Mouse (Mus musculus) lung, postnatal 36 days (tissue): ENCODE measurements around the gene Syngr3.
A peak's percentile ranks its signal among the peaks of the same experiment; 100 is the strongest.
"Not testable (repeated sequence)": the region's sequence is repeated elsewhere in the genome, so short reads cannot be mapped to it uniquely, and the experiment has no call there.

Experiments used
- DNase-seq: peaks from one replicate; pipeline ENCODE4 v3.0.0; 2022; ENCODE audit warnings: mixed read lengths

The Syngr3 gene

DNA sequence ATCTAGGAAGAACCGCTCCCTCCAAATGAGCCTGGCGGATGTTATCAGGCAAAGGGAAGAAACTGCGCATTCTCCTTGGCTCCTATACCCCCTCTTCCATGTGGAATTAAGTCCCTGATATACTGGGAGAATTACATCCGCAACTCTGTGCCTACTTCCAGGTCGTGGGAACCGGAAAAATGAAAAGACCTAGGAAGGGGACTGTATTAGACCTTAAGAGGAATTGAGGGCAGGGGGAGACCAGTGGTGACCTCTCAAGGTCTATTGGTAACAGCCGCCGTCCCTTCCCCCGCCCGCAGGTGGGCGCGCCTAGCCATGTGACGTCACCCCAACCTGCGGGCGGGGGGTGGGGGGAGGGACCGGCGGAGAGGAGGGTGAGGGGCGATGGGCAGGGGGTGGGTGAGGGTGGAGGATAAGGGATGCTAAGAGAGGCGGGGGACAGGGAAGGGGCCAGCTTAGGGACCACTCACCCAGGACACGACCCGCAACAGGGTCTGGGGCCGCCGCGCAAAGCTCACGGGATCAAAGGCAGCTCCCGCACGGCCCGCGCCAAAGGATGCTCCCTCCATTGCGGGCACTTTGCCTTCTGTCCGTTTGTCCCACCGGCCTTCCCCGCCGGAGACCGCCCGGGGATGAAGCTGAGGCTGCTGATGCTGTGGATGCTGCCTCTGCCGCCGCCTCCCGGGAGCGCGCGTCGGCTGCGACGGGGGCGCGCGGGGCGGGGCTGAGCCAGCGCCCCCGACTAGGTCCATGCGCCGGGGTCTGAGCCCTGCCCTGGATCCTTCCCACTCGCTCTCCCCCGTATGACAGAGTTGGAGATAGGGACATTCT, at the start of gene Syngr3:
Gene Syngr3 (minus strand): TSS at position 705 of the 831 bp plus-strand sequence.
- no peak for DNase-seq

DNA sequence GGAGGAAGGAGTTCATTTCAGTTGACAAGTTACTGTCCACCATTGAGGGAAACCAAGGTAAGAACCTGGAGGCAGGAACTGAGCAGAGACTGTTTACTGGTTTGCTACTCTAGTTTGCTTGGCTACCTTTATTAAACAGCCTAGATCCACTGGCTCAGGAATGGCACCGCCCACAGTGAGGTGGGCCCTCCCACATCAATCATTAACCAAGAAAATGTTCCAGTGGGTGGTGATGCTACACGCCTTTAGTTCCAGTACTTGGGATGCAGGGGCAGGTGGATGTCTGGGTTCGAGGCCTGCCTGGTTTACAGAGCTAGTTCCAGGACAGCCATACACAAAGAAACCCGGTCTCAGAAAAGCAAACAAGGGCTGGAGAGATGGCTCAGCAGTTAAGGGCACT, 48.5 kb upstream of the Syngr3 start:
- DNase-seq: peak; percentile 24

DNA sequence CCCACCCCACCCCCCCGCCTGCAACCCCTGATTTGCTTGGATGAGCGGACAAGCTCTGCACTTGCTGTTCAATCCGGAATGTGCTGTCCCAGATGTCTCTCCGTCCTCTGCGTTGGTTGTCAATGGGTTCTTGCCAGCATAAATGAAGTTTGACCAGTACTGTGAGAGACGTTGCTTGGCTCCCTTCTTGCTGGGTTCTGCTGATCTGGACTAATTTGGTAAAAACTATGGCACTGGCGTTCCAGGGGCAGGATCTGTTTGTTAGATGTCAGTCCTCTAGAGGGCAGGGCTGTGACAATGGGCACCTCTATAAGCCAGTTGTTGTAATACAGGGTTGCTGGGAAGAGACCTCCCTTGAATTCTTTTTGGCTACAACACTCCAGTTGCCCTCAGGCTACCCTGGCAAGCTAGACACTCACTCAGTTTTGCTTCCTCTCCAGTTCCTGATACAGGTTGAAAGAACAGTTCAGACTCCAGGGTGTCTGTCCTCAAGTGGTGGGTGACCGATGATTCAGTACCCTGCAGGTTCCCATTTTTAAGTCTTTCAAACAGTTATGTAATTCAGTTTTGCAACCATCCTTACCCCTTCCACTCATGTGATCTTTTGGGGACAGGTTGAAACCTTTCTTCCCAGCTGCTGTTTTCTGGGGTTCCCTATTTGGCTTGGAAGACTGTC, 47.5 kb upstream of the Syngr3 start:
- DNase-seq: peak; percentile 50

DNA sequence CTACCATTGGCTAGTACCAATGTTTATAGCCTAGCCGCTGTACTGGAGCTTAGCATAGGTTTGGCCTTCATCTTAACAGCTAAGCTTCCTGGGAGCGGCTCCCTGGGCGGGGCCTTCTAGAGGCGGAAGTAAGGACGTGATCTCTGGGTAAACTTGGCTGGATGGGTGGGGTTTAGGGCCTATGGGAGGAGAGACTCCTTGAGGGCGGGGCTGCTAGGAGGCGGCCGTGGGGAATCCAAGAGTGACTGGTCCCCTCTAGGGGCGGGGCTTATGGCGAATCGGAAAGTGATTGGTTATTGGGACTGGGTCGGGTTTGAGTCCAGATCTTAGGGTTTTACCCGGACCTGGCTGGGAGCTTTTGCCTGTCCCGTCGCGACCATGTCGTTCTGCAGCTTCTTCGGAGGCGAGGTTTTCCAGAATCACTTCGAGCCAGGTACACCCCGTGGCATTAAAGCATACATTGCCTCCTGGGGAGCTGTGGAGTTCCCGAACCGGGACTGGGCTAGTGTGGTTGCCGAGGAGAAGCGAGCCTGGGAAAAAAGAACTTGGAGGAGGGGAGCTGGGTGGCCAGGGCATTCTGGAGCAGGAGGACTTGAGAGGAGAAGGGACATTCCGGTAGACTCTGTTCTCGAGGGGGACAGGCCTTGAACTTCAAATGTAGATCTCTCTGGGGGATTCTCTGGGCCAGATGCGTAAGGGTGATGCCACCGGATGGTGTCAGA, 46.7 kb upstream of the Syngr3 start, which contains the start of gene Msrb1:
Gene Msrb1 (plus strand): TSS at position 313 of the 722 bp plus-strand sequence.
- peak; percentile 100 for DNase-seq

DNA sequence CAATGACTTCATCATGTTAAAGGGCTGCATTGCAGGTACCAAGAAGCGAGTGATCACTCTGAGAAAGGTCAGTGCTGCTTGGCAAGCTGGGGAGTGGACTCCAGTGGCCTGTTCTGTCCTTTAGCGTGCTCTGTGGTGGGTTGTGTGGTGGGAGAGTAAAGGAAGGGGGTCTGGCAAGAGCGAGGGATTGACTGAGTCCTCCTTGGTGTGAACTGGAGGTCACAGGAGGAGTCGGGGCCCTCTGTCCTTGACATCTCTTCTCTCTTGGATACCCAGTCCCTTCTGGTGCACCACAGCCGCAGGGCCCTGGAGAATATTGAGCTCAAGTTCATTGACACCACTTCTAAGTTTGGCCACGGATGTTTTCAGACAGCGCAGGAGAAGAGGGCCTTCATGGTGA, 45.7 kb upstream of the Syngr3 start:
- no peak for DNase-seq

DNA sequence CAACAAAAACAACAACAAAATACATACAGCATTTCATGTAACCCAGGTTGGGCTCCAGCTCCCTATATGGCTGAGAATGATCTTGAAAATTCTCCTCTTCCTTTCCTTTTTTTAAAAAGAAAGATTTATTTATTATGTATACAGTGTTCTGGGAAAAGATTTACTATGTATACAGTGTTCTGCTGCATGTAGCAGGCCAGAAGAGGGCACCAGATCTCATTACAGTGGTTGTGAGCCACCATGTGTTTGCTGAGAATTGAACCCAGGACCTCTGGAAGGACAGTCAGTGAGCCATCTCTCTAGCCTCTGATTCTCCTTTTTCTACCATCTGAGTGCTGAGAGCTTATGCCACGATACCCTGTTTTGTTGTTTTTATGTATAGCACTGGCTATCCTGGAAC, 44.8 kb upstream of the Syngr3 start:
- DNase-seq: peak; percentile 24

DNA sequence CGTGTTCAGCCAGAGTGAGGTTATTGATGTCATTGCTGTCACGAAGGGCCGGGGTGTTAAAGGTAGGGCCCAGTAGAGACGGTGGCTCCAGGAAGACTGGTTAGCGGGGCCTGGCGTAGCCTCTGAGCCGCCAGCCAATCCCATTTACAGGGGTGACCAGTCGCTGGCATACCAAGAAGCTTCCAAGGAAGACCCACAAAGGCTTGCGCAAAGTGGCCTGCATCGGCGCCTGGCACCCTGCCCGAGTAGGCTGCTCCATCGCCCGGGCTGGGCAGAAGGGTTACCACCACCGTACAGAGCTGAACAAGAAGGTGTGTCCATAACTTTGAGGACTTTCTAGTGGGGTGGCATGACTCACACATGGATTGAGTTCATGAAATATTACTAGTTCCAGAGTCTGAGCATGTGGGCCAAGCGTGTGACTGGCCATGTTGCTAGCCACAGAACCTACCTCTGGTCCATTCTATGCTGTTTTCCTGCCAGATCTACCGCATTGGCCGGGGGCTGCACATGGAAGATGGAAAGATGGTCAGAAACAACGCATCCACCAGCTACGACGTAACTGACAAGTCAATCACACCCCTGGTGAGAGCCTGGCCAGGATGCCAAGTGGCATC, 43.8 kb upstream of the Syngr3 start:
- DNase-seq: no peak

DNA sequence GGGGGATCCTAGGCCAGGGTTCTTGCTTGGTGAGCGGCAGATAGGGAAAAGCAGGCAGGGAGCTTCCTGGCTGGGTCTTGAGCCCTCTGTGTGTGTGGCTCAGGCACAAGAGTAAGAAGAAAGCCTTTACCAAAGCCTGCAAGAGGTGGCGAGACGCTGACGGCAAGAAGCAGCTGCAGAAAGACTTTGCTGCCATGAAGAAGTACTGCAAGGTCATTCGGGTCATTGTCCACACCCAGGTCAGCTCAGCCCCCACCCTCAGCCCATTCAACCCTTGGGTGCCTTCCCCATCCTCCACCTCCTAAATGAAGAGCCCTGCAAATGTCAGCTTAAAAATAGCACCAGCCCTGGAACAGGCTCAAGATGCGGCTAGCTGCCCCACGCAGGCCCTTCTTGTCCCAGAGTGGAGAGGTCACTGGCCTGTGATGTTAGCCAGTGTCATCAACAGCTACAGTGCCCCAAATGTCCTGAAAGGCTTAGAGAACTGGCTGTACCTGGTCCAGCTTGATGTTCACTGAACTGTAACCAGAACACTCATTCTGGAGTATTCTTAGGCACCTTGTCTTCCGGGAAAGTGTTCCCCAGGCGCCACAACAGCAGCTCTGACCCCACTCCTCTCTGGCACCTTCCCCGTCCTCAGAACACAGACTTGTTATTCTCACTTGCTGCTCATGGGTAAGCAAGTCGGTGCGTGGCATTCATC, 42.6 kb upstream of the Syngr3 start:
- no peak for DNase-seq

DNA sequence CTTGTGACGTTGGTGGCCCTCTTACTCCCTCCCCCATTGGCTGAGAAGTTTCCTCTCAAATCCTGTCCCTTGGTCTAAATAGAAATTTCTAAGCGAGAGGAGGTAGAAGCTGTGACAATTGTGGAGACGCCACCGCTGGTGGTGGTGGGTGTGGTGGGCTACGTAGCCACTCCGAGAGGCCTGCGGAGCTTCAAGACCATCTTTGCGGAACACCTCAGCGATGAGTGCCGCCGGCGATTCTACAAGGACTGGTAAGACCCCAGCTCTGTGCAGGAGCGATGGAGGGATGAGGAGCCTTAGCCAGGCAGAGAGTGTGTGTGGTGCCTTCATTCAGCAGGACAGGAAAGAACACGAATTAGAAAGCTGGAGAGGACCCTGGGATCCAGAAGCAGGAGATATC, 41.0 kb upstream of the Syngr3 start:
- no peak for DNase-seq

DNA sequence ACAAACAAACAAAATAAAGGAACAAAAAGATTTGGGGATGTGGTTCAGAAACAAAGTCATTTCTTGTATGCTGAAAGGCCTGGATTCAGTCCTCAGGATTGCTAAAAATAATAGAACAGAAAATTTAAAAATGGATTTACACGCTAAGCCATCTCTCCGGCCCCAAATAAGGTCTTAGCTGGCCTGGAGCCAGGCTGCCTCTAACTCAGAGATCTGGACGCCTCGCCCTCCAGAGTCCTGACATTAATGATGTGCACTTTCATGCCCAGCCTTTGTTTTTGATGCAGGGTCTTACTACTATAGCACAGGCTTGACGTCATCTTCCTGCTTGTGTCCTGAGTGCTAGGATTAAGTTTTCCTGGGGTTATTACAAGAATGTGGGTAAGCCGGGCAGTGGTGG, 39.3 kb upstream of the Syngr3 start:
- DNase-seq: no peak

DNA sequence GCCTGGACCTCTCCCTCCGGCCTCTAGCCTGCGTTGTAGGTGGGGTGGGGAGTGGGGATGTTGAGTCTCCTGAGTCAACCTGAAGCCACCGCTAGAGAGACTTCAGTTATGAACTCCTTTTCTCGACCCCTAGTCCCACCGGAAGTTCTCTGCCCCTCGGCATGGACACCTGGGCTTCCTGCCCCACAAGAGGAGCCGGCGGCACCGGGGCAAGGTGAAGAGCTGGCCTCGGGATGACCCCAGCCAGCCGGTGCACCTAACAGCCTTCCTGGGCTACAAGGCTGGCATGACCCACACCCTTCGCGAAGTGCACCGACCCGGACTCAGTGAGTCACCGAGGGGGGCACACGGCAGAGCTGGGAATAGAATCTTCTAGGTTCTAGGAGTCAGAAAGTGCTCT, 38.4 kb upstream of the Syngr3 start:
- no peak for DNase-seq

DNA sequence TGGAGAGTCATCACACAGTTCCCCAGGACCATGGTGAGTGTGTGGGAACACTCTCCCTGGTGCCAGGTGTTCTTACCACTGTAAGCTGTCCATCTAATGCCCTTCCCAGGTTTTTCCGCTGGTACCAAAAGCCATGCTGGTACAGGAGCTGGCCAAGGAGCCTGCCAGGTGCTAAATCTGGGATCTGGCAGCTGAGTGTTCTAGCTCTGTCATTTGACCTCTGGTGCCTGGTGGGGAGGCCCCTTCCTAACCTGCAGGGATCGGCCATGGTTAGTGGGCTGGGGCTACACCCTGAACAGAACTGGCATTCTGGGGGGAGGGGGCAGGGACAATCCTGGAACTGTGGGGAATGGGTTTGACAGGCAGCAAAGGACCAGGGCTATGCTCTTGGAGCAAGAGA, 37.9 kb upstream of the Syngr3 start, which contains the start of gene Rpl3l:
Gene Rpl3l (plus strand): TSS at position 203 of the 400 bp plus-strand sequence.
- no peak for DNase-seq

DNA sequence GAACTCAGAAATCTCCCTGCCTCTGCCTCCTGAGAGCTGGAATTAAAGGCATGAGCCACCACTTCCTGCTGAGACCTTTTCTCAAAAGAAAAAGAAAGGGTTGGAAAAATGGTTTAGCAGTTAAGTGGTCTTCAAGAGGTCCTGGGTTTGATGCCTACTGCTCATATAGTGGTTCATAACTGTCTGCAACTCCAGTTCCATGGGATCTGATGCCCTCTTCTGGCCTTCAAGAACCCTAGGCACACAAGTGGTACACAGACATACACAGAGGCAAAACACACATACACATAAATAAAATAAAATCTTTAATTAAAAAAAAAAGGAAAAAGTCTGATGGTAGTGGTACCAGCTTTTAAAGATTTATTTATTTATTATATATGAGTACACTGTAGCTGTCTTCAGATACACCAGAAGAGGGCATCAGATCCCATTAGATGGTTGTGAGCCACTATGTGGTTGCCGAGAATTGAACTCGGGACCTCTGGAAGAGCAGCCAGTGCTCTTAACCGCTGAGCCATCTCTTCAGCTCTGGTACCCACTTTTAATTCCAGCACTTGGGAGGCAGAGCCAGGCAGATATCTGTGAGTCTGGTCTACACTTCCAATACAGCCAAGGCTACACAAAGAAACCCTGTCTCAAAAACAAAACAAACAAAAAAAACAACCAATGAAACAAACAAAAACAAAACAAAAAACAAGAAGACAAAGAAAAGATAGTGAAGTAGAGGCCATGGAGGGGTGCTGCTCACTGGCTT, 36.1 kb upstream of the Syngr3 start:
- no peak for DNase-seq

DNA sequence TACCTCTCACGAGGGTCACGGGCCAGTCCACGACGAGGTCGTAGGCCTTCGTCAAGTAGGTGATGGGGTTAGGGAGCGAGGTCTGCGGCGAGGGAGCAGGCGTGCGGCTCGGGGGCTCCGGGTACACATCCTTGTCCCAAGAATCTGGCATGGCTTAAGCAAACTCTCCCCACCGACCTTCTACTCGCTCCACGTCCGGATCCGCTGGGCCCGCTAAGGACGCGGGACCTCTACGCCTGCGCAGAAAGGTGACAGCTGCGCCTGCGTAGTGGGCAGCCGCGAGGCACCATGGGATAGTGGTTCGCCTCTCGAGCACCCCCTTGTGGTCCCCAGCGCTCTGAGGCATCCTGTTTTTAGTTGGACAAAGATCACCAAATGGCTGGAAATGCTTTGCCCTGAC, 34.4 kb upstream of the Syngr3 start, which contains the start of gene Ndufb10:
Gene Ndufb10 (minus strand): TSS at position 295 of the 400 bp plus-strand sequence.
- DNase-seq: peak; percentile 98

DNA sequence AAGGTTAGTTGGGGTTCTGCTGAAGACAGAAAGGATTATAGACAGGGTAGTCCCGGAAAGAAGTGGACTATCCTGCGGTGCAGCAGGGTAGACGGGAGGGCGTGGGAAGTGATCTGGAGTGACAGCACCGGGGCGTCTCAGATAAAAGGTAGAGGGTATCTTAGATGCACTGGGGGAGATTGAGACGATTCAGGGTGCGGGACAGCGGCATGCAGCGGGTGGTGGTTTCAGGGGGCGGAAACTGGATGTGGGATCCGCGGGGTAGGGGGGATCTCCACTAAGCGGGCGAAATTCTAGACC, 34.1 kb upstream of the Syngr3 start:
- no peak for DNase-seq

DNA sequence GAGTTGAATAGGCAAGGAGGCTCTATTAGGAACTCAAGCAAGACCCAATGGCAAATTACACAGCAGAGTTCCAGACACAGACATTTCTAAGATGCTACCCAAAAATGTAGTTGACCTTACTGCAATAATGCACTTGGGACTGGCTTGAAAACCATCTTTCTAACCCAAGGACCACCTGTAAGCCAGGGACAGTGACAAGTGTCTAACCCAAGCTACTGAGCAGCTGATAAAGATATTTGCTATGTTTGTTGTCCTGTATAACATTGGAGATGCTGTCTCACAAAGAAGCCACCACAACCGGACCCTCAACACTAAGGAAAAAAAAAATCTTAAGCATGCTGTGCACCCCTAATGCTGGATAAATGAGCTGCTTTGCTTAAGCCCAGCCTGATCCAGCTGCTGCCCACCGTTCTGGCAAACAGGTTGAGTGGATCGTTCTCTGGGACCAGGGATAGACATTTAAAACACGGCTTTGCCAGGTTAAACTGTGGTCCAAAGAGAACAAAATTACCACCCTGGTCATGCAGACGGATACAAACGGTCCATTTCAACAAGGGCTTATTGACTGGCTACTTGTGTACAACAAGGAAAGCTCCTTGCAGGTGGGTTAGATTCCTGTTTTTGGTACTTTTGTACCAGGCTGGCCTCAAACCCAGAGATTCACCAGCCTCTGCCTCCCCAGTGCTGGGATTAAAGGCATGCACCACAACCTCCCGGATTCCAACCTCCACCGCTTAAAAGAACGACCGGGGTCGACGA, 33.5 kb upstream of the Syngr3 start:
- DNase-seq: no peak

DNA sequence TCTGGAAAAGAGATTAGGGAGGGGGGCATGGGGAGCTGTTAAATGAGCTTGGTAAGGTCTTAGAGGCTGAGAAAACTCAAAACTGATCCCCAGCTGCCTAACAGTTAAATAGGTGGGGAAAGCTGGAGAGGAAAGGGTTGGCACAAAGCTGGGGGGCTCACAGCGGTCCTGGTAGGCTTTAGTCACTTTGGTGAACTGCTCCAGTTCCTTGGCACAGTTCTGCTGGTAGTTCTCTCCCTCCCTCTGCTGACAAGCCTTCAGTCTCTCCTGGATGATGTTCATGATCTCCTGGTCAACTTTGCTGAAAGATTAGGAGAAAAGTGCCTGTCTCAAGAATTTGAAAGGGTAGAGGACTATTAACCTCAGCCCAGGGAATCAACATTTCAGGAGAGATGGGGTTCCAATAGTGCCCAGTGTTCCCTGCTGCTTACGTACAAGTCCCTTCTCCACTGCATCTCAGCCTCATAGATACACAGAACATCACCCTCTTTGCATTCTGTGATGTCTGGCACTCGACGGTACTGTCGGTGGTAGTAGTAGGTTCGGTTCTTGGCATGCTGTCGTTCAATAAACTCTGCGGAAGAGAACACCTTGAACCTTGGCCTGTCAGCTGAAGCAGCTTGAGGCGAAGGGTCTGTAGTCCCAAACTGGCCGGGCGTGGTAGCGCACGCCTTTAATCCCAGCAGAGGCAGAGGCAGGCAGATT, 32.6 kb upstream of the Syngr3 start:
- no peak for DNase-seq

DNA sequence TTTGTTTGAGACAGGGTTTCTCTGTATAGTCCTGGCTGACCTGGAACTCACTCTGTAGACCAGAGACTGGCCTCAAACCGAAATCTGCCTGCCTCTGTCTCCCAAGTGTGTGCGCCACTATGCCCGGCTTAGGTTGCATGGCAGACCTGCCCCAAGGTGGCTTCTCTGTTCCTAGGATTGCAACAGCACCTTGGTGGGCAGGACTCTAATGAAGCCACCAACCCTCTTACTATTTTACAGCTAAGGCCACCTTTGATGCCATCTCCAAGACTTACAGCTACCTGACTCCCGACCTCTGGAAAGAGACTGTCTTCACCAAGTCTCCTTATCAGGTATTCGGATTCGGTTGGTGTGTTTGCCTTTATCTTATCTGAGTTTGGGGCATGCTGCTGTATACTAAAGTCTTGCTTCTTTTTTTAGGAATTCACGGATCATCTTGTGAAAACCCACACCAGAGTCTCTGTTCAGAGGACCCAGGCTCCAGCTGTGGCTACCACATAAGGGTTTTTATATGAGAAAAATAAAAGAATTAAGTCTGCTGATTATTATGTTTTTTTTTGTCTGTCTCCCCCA, 31.7 kb upstream of the Syngr3 start:
- DNase-seq: not testable (repeated sequence)

DNA sequence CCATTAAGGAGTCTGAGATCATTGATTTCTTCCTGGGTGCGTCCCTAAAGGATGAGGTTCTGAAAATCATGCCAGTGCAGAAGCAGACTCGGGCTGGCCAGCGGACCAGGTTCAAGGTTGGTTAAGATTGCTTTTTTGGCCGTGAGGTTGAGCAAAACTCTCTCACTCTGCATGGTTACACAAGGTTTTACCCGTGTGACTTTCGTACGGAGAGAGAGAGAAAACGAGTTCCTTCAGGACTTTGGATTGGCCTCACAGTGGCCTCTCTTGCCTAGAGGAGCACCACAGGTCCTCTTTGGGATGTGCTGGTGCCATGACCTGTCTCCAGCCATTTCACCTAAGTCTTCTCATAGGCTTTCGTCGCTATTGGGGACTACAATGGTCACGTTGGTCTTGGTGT, 30.9 kb upstream of the Syngr3 start:
- DNase-seq: not testable (repeated sequence)
